Mouse (Mus musculus) frontal cortex, postnatal 25 days (tissue): ENCODE results near the gene Dnm3.
A peak's percentile ranks its signal among the peaks of the same experiment; 100 is the strongest.

ENCODE experiments used
- DNase-seq, 2 experiments: peaks; one replicate each; pipeline ENCODE4 v3.0.0; 2022; ENCODE audit warnings: low spot score in 2 of 2

Gene Dnm3

DNA sequence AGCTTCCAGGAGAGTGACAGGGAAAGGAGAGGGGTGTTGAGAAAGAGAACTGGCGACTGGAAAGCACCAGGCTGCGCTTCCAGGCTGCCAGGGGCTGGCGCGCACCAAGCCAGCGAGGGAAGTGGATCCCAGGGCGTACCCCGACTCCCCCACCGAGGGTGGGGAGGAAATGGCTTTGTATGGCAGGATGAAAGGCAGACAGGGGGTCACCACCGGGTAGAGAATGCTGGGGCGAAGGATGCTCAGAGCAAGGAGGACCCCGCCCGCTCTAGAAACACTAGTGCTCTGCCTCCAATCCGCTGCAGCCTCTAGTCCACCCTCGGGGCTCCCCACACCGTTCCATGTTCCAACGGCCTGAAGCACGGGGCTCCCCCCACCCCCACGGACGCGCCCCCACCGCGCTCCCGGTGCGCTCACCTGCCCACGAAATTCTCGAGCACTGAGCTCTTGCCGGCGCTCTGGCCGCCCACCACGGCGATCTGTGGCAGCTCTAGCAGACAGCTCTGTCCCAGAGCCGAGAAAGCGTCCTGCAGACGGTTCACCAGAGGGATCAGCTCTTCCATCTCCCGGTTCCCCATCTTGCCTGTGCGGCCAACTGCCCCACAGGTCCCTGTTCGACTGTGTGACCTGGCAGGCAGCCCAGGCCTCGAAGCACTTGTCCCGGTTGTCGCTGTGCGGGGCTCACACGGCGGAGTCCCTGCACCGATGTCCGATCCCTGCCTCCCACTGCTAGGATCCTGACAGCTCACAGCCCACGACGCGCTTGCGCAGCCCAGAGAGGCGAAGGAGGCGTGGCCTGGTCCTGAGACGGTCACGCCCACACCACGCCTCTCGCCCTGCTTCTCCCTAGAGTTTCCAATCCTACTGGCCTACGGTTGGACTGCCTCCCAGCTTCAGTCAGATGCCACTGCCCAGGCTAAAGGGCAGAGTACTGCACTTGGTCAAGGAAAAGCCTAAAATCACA, at the start of gene Dnm3:
Gene Dnm3, minus strand, starts transcription at position 789 of the 964 bp plus-strand sequence.
- DNase-seq = peak; percentile 78 to 85

GRCm38 (mm10) chr1:162515116-162515515, 37.3 kb upstream of the Dnm3 start:
- DNase-seq = no peak

- DNase-seq = no peak
These were observed 32.2 kb upstream of the Dnm3 start for GRCm38 (mm10) chr1:162510013-162510356.

DNA sequence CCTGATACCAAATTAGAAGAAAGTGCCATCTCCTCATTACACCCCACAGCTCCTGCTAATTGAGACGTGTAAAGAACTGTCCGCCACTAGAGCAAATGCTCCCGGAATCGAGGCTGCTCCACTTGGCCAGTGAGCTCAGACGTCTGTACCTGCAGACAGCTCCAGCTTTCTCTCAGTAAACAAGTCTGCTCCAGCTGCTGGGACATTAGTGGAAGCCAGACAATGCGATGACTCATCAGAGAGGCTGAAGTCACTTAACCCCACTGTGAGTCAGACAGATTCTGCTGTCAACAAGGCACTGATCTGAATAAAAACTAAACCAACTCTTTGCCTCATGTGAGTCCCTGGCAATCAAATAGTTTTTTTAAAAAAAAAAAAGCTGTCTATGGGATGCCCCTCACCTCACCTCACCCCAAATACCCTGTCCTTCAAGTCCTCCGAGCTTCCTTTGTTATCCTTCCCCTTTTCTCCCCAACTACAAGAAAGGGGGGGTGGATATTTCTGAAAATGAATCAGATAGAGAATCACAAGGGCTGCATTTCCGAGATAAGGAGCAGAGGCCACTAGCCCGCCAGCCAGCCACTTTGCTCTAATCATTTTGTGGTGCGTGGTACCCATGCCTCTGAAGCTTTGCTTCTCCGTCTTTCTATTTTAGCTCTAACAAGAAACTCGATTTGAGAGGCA, 31.6 kb upstream of the Dnm3 start:
- no peak for DNase-seq

DNA sequence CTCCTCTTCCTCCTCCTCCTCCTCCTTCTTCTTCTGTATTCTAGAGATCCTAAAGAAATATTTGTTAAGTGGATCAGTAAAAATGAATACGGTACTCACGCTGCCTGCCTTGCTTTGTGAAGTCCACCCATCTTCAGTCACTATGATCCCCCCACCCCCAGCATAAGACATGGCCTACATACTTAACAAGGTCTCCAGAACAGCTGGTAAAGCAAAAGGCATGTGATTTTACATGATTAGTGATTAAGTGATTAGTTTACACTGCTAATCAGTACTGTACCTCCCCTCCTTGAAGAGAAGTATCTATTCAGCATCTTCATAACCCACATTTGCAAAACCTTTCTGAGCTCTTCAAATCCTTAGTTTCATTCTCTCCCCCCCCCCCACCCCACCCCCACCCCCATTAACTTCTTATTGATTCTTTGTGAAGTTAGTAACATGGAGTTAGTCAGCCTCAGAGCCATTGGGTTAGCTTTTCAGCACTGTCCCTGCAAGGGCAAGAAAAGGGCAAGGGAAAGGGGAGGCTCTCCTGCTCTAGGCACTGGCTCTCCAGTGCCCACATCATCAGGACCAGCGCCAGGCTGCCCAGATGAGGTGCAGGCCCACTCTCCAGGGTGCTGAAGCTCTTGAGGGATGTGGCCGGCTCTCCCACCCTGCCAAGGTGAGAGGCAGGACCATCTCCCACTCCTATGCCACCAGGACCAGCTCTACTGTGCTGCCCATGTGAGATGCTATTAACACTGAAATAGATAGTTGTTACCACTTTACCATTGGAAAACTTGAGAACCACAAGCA, 30.6 kb upstream of the Dnm3 start:
- no peak for DNase-seq

- no peak for DNase-seq
These were observed 28.7 kb upstream of the Dnm3 start for GRCm38 (mm10) chr1:162506516-162506915.

- no peak for DNase-seq
These were observed 27.8 kb upstream of the Dnm3 start for GRCm38 (mm10) chr1:162505649-162506048.

DNA sequence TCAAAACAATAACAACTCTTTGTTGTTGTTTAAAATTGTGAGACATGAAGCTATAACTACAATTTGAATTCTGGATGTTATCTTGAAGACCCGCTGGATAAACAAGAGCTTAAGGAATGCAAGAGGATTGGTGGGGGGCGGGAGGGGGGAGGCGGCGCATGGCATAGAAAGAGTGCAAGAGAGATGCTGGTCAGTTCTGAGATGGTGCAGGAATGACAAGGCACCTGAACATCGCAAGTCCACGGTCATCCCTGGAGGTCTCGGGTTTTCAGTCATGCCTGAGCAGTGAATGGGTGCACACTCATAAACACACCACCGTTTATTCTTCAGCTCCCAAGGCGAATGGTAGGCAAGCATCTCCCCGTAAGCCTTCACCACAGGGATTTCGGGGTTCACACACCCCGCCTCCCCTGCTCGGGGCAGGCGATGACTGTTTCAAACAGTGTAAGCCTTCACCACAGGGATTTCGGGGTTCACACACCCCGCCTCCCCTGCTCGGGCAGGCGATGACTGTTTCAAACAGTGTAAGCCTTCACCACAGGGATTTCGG, 1.2 kb downstream of the Dnm3 start:
- no peak for DNase-seq

- DNase-seq = no peak
These were observed 4.9 kb downstream of the Dnm3 start for GRCm38 (mm10) chr1:162472949-162473348.

- no peak for DNase-seq
These were observed 6.7 kb downstream of the Dnm3 start for GRCm38 (mm10) chr1:162471089-162471488.

- no peak for DNase-seq
These were observed 8.0 kb downstream of the Dnm3 start for GRCm38 (mm10) chr1:162469752-162470280.

DNA sequence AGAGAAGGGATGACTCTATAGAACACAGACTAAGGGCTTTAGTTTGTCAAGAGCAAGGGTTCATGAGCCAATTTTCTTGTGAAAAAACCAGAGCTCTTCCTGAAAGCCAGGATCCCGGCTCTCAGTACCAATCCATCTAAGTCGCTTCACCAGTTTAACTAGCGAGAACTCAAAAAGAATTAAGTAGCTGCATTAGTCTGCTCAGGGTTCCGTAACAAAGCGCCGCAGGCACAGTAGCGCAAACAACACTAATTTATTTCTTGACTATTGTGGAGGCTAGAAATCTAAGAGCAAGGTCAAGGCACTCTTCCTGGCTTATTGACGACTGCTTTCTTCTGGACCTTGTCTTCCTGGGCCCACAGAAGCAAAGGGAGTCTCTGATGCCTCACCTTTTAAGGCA, 14.2 kb downstream of the Dnm3 start:
- DNase-seq = no peak

DNA sequence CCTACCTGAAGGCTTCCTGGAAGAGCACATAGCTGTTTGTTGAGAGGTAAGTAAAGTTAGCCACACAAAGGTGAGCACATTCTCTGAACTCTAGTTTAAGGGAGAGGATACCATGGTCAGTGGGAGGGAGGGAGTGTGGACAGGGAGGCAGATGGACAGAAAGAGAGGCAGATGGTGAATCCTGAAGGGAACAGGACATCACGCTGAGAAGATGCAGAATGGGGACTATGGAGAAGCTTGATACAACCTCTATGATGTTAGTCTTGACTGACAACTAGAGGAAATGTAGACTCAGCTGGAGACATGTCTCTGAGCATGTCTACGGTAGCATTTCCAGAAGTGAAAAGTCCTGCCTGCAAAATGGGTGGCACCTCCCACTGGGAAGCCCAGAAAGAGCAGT, 19.1 kb downstream of the Dnm3 start:
- DNase-seq = no peak

DNA sequence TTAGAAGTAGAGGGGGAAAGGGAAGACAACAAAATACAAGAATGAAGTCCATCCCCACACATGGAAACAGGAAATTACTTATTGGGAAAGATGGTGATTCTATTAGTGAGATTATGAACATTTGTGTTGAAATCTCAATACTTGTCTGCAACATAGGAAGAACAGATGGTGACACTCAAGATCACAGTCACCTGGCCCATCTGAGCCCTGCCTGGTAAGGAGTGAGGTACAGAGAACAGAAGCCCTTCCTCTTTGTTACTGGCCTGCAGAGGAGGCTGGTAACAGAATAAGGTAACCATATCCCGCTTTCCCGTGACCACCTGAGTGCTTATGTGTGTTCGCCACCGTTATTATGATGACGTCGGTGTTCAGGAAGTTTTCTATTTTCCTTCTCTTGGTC, 21.0 kb downstream of the Dnm3 start:
- no peak for DNase-seq

DNA sequence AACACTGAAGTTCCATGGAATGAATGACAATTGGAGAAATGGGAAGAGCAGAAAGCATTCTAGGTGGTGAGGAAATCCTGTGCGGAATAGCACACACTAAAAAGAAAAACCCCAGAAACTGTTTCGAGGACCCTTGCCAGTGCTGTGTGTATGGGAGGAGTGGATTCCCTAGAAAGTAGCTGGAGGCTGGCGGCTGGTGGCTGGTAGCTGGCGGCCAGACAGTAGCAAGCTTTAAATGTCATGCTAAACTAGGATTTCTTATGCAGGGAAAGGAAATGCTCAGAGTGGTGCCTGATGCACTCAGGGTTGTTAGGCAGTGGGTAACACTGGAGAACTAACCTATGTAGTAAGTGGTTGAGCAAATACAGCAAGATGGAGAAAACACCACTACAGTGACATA, 21.4 kb downstream of the Dnm3 start:
- peak in 1 of 2 experiments; percentile 16 for DNase-seq

DNA sequence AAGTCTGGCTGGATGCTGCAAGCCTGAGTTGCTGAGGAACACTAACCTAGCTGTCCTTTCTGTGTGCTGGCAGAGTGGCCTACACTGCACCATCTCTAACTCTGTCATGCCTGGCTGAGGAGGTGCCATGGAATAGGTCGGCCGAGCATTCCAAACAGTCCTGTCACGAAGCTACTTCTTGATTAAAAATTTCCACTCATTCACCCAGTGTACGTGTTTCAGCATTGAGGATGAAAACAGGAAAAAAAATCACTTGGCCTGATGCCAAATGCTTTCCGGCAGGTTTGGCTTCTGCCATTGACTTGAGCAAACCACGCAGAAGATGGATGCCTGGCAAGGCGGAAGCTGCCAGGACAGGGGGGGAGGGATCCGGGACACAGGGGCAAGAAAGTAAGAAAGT, 24.3 kb downstream of the Dnm3 start:
- no peak for DNase-seq

DNA sequence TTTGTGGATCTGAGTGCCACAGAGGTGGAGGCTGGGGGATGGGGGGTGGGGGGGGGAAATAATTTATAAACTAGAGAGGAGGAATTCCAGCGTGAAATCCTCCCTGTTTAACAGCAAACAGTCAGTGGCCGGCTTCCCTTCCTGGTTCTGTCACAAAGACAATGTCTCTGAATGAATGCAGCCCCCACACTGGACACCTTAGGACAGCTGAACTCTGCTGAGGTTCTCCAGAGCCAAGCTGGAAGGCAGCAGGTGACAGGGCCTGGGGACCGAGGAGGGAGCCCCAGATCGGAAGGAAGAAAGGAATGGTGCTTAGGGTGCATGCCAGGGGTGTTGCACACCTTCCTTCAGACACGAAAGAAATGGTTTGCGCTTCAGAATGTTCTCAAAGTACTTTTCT, 24.8 kb downstream of the Dnm3 start:
- DNase-seq = no peak

DNA sequence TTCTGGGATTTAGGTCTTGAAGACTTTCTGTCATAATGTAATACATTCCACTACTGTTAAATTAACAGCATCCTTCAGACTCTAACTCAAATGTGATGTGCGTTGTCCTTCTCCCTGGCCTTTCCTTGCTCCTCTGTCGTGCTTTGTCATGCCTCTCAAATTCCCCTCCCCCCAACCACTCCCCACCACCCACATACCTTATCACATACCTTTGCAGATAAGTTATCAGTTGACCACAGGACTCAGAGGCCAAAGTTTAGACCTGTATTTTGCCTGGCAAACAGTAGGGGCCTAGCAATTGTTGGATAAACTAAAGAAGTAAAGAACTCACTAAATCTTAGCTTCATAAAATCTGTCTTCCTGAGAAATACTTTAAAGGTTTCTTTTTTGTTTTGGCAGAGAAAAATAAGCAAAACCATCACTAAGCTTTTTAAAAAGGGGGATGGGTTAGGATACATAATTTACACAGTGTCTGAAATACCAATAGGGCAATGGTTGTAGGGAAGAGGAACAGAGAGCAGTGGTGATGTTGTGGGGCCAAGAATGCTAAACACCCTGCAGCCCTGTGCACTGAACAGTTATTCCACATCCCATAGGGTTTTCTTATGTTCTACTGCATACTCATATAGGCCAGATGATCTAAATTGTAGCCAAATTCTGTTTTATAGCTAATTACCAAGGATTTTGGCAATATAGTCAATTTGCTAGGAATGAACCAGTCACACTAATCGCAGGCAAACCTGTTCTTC, 28.5 kb downstream of the Dnm3 start:
- no peak for DNase-seq

DNA sequence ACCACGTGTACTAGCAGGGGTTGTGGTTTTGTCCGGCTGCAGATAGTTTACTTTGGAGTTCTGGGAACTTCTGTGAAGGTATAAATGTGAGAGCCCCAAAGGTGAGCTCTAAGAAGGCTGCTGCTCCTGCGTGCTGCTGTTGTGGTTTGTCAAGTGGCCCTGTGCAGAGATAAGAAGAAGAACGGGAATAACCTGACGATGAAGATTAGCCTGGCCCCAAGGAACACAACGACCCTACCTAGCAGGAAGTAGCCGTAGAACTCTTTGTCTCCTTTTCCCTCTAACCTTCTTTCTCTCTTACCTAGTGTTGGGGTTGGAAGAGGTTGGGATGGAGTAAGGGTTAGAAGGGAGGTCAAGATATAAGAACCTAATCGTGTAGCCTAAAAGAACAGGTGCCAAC, 33.0 kb downstream of the Dnm3 start:
- DNase-seq = no peak

DNA sequence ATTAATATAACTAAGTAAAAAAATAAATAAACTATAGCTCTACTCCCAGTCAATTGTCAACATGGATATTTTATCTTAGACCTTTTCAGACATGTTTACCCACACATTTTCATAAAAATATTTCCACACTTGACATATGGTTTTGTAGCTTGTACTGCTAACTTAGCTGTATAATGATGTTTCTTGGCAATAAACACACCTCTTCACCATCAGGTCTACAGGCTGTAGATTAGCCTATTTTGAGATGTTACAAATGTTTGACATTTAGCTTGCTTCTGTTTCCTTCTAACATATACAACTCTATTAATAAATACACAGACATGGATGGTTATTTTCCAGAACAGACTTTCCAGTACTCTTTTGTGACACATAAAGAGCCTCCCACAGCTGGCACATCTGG, 38.3 kb downstream of the Dnm3 start:
- DNase-seq = no peak

DNA sequence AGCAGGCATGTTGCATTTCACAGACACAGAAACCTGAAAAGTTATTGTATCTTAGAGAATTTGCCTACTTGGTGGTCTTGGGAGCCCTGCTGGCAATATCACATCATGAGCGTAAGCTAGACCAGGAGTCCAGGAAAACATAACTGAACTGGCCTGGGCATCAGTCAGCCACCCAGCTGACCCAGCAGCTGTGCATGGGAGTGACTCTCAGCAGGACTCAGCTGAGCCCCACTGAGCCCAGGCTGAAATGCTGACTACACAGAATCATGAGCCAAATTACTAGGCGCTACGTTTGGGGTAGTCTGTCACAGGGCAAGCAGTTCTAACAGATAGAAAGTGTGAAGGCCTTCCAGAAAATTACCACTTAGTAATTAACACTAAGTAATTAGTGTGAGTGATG, 41.2 kb downstream of the Dnm3 start:
- no peak for DNase-seq
